Mouse (Mus musculus) CH12.LX (cell line): ENCODE data around the gene Zfyve21. TPM values are rescaled to one million over a fixed set of nuclear protein-coding genes. Genes with fewer than 3 reads are reported as not detected.

Experiments used
- DNase-seq: peaks from one replicate; pipeline ENCODE4 v3.0.0-alpha.2; 2013; ENCODE audit errors: extremely low read depth
- H3K27ac ChIP-seq: 2 replicates; pipeline ENCODE4 v1.5.1; 2012; ENCODE audit warnings: low read depth, mild to moderate bottlenecking, control low read depth, moderate library complexity; ENCODE audit not compliant: insufficient read depth
- H3K27me3 ChIP-seq: replicated peaks from 2 replicates; pipeline ENCODE3; 2012; ENCODE audit warnings: inconsistent platforms
- H3K36me3 ChIP-seq, 2 experiments: replicated peaks in 1 of 2; 2 replicates each; pipeline versions ENCODE3 to v1.6.1; 2012; ENCODE audit warnings: inconsistent platforms in 1 of 2, low read length in 1 of 2, mild to moderate bottlenecking in 1 of 2, mixed read lengths in 1 of 2, moderate library complexity in 1 of 2; ENCODE audit not compliant: control insufficient read depth in 1 of 2, insufficient read depth in 1 of 2
- H3K4me1 ChIP-seq, 2 experiments: 2 replicates each; pipeline ENCODE4 v1.6.1; 2012; ENCODE audit warnings: inconsistent platforms in 1 of 2, moderate library complexity in 1 of 2; ENCODE audit not compliant: insufficient read depth in 2 of 2, control insufficient read depth in 1 of 2
- H3K4me2 ChIP-seq: 2 replicates; pipeline ENCODE4 v1.6.1; 2012; ENCODE audit warnings: low read depth, mild to moderate bottlenecking, control low read depth; ENCODE audit not compliant: poor library complexity, insufficient read depth, severe bottlenecking
- H3K4me3 ChIP-seq, 3 experiments: fragments of 150-350 bp in 1 of 3; sonication (generic) in 1 of 3; replicated peaks in 1 of 3; 2 replicates each; pipeline versions ENCODE3 to v1.5.1; 2011 to 2012; ENCODE audit warnings: low read depth in 2 of 3, low read length in 2 of 3, mild to moderate bottlenecking in 2 of 3, moderate library complexity in 2 of 3, control low read depth in 1 of 3, improper control_type of control experiment in 1 of 3, inconsistent platforms in 1 of 3, mixed read lengths in 1 of 3; ENCODE audit not compliant: poor library complexity in 1 of 3
- H3K79me2 ChIP-seq: replicated peaks from 2 replicates; pipeline ENCODE4 v1.6.1; 2012; ENCODE audit warnings: mild to moderate bottlenecking, moderate library complexity; ENCODE audit not compliant: control insufficient read depth, poor library complexity, insufficient read depth, severe bottlenecking; ENCODE audit errors: extremely low read depth
- H3K9ac ChIP-seq: 2 replicates; pipeline ENCODE4 v1.6.1; 2012; ENCODE audit warnings: low read depth, mild to moderate bottlenecking, control low read depth, moderate library complexity; ENCODE audit not compliant: insufficient read depth
- H3K9me3 ChIP-seq: replicated peaks from 2 replicates; pipeline ENCODE3; 2012; ENCODE audit warnings: low read length, inconsistent platforms, mixed read lengths
- CTCF ChIP-seq, 2 experiments: IDR thresholded peaks in 1 of 2; conservative IDR thresholded peaks in 1 of 2; 2 replicates each; pipeline ENCODE4 v1.5.1; 2011 to 2012; ENCODE audit warnings: low read depth in 2 of 2, low read length in 2 of 2, improper control_type of control experiment in 1 of 2, inconsistent platforms in 1 of 2, mild to moderate bottlenecking in 1 of 2, moderate library complexity in 1 of 2
- ELF1 ChIP-seq: IDR thresholded peaks from 2 replicates; pipeline ENCODE4 v1.6.1; 2014; ENCODE audit warnings: low read depth, mild to moderate bottlenecking, inconsistent platforms, low read length, improper control_type of control experiment
- EP300 ChIP-seq: IDR thresholded peaks from 2 replicates; pipeline ENCODE4 v1.6.1; 2011; ENCODE audit warnings: low read length, improper control_type of control experiment
- ETS1 ChIP-seq: conservative IDR thresholded peaks from 2 replicates; pipeline ENCODE4 v1.6.1; 2012; ENCODE audit warnings: low read depth, mild to moderate bottlenecking, inconsistent platforms, low read length, improper control_type of control experiment, moderate library complexity
- HCFC1 ChIP-seq: IDR thresholded peaks from 2 replicates; pipeline ENCODE4 v1.6.1; 2012; ENCODE audit warnings: low read depth, mild to moderate bottlenecking, inconsistent platforms, low read length, improper control_type of control experiment
- IRF4 ChIP-seq: IDR thresholded peaks from 2 replicates; pipeline ENCODE4 v1.6.1; 2014; ENCODE audit warnings: low read depth, mild to moderate bottlenecking, inconsistent platforms, low read length, improper control_type of control experiment
- JUND ChIP-seq: conservative IDR thresholded peaks from 2 replicates; pipeline ENCODE4 v1.6.1; 2011; ENCODE audit warnings: low read depth, low read length, improper control_type of control experiment
- KAT2A ChIP-seq: IDR thresholded peaks from 2 replicates; pipeline ENCODE4 v1.6.1; 2012; ENCODE audit warnings: low read length, improper control_type of control experiment, inconsistent platforms; ENCODE audit not compliant: insufficient replicate concordance
- MAFK ChIP-seq: IDR thresholded peaks from 2 replicates; pipeline ENCODE4 v1.6.1; 2011; ENCODE audit warnings: low read length, improper control_type of control experiment; ENCODE audit not compliant: insufficient replicate concordance
- MAZ ChIP-seq: IDR thresholded peaks from 2 replicates; pipeline ENCODE4 v1.6.1; 2012; ENCODE audit warnings: low read depth, mild to moderate bottlenecking, inconsistent platforms, low read length, improper control_type of control experiment, moderate library complexity
- MEF2A ChIP-seq: IDR thresholded peaks from 2 replicates; pipeline ENCODE4 v1.6.1; 2014; ENCODE audit warnings: low read depth, mild to moderate bottlenecking, inconsistent platforms, low read length, improper control_type of control experiment, borderline replicate concordance
- NELFE ChIP-seq: IDR thresholded peaks from 2 replicates; pipeline ENCODE4 v1.6.1; 2011; ENCODE audit warnings: low read depth, low read length, improper control_type of control experiment
- POLR2A ChIP-seq: IDR thresholded peaks from 2 replicates; pipeline ENCODE4 v1.6.1; 2011; ENCODE audit warnings: low read depth, mild to moderate bottlenecking, improper control_type of control experiment, low read length
- RCOR1 ChIP-seq: conservative IDR thresholded peaks from 2 replicates; pipeline ENCODE4 v1.6.1; 2012; ENCODE audit warnings: low read depth, mild to moderate bottlenecking, inconsistent platforms, low read length, improper control_type of control experiment
- SMC3 ChIP-seq: IDR thresholded peaks from 2 replicates; pipeline ENCODE4 v1.6.1; 2011; ENCODE audit warnings: low read depth, low read length, improper control_type of control experiment
- TCF12 ChIP-seq: IDR thresholded peaks from 2 replicates; pipeline ENCODE4 v1.6.1; 2014; ENCODE audit warnings: low read depth, mild to moderate bottlenecking, inconsistent platforms, low read length, improper control_type of control experiment
- UBTF ChIP-seq: IDR thresholded peaks from 2 replicates; pipeline ENCODE4 v1.6.1; 2012; ENCODE audit warnings: low read depth, mild to moderate bottlenecking, inconsistent platforms, low read length, improper control_type of control experiment, moderate library complexity
- ZKSCAN1 ChIP-seq: IDR thresholded peaks from 2 replicates; pipeline ENCODE4 v1.6.1; 2012; ENCODE audit warnings: low read depth, inconsistent platforms, low read length, improper control_type of control experiment, borderline replicate concordance
- ZMIZ1 ChIP-seq: IDR thresholded peaks from 2 replicates; pipeline ENCODE4 v1.6.1; 2012; ENCODE audit warnings: low read depth, mild to moderate bottlenecking, inconsistent platforms, low read length, improper control_type of control experiment
- dilution Hi-C: fragments of 300-500 bp; cut with MboI; formaldehyde crosslinking; loops from 2 replicates; pipeline ENCODE4 v1.14.3; 2020; ENCODE audit warnings: low sequenced_read_pairs; ENCODE audit not compliant: extremely low pct_unique_long_range_greater_than_20kb, extremely low pct_ligation_motif_present
- in situ Hi-C: fragments of 300-500 bp; cut with MboI; formaldehyde crosslinking; loops from 3 replicates; pipeline ENCODE4 v1.14.3; 2019; ENCODE audit warnings: low sequenced_read_pairs, low pct_ligation_motif_present, low pct_unique_long_range_greater_than_20kb, mixed read lengths
- polyA plus RNA-seq: library from polyadenylated mRNA; unstranded; fragments of >175 nt; gene quantifications from 2 replicates; pipeline ENCODE4 v1.2.1, GENCODE M21; 2012; ENCODE audit warnings: low read depth; ENCODE audit not compliant: insufficient read length
- total RNA-seq, 2 experiments: library from RNA; depleted of rRNA; stranded (reverse); fragments of 300-350 nt in 1 of 2; fragments of >200 nt in 1 of 2; gene quantifications; 2 replicates each; pipeline ENCODE4 v1.2.3; 2012 to 2014

The Zfyve21 gene
- total and polyA plus RNA-seq, 3 experiments: 4.1 to 8.4 (median 7.6) TPM

DNA sequence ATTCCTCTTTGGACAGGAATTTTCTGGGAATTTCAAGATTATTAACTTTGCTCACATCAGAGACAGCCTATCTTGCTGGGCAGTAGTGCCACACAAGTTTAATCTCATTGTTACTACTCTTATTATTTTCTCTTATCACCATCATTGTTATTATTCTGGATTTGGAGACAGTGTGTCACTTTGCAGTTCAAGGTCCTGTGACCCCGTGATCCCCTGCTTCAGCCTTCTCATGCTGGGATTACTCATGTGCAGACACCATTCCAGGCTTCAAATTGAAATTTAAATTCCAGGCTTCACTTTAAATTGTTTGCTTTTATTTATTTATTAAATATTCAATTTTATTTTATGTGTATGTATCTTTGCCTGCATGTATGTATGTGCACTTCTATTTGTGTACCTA lies 55.8 kb downstream of the Zfyve21 start:
- H3K9me3 ChIP-seq: no peaks in the 10 kb centered on the region
- H3K36me3 ChIP-seq: no peaks in the 10 kb centered on the region
- in situ Hi-C loops: loop anchor here (10.0 kb wide), 1 partner anchor 135 kb away; no protein-coding TSS in a partner anchor
- H3K4me1 ChIP-seq: no peaks in the 10 kb centered on the region
- no peaks in the 10 kb centered on the region for H3K79me2 ChIP-seq
- dilution Hi-C loops: no loop called here
- no peak overlapping the region for H3K9ac ChIP-seq
- H3K27ac ChIP-seq: no peak overlapping the region
- H3K4me2 ChIP-seq: no peak overlapping the region
- DNase-seq: no peak
- no peak overlapping the region for H3K4me3 ChIP-seq
- no peaks in the 10 kb centered on the region for H3K27me3 ChIP-seq
- TF ChIP-seq SMC3: no peak

DNA sequence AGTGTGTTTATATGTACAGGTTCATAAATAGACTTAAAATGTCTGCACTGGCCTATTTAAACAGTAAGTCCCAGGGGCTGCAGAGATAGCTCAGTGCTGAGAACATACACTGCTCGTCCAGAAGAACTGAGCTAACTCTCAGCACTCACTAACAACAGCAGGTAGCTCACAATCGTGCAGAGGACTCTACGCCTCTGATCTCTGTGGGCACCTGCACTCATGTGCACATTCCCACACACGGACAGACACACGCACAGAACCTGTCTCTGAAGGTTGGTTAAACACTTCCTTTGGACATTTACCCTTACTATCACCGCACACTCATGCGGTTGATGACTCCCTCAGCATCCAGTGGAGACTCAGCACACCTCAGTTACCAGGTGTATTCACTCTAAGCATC lies 56.8 kb downstream of the Zfyve21 start:
- no peaks in the 10 kb centered on the region for H3K9me3 ChIP-seq
- TF ChIP-seq NELFE (no peak), JUND (no peak), MAFK (no peak), CTCF (conservative IDR thresholded peaks at IDR 0.05 in 1 of 2, IDR thresholded peaks at IDR 0.05 in 1 of 2; ENCODE audit: low read depth in 2 of 2, low read length in 2 of 2) (no peak), HCFC1 (no peak), MEF2A (no peak), POLR2A (no peak), TCF12 (no peak), ETS1 (no peak), MAZ (no peak), ZKSCAN1 (no peak), RCOR1 (no peak), KAT2A (no peak), UBTF (no peak), ZMIZ1 (no peak), ELF1 (no peak), EP300 (no peak), IRF4 (no peak)
- TF ChIP-seq, all 38 proteins: peak for 0
- Histone ChIP-seq H3K27me3 (no peaks in the 10 kb centered on the region), H3K4me1 (no peaks in the 10 kb centered on the region), H3K36me3 (no peaks in the 10 kb centered on the region), H3K27ac (no peak overlapping the region), H3K9ac (no peak overlapping the region), H3K4me2 (no peak overlapping the region), H3K4me3 (no peak overlapping the region), H3K79me2 (no peaks in the 10 kb centered on the region)
- dilution Hi-C loops (no loop called here), in situ Hi-C loops (loop anchor here (10.0 kb wide), 1 partner anchor 136 kb away; no protein-coding TSS in a partner anchor)
- DNase-seq: no peak
